Mouse (Mus musculus): Measurements from ENCODE around the gene Notch4. TPM values are rescaled to one million over a fixed set of nuclear protein-coding genes. Genes with fewer than 3 reads are reported as not detected.

Gene Notch4
- polyA plus RNA-seq (2012; rRNA removed), result 26.5 and 37.1 TPM in 2 replicates

GRCm38 (mm10) chr17:34564003-34564421 is at the start of gene Notch4:
Notch4 (plus strand) TSS chr17:34564268.

GRCm38 (mm10) chr17:34517252-34517651 is 46.8 kb upstream of the Notch4 start, which contains the start of gene Btnl6:
Btnl6 (minus strand) TSS chr17:34517352.

GRCm38 (mm10) chr17:34589681-34590101 is 25.6 kb downstream of the Notch4 start, which contains the start of gene Gpsm3:
Gpsm3 (plus strand) TSS chr17:34589806.

GRCm38 (mm10) chr17:34591029-34591993 is 27.2 kb downstream of the Notch4 start, which contains the start of gene Pbx2:
Pbx2 (plus strand) TSS chr17:34591266.

DNA sequence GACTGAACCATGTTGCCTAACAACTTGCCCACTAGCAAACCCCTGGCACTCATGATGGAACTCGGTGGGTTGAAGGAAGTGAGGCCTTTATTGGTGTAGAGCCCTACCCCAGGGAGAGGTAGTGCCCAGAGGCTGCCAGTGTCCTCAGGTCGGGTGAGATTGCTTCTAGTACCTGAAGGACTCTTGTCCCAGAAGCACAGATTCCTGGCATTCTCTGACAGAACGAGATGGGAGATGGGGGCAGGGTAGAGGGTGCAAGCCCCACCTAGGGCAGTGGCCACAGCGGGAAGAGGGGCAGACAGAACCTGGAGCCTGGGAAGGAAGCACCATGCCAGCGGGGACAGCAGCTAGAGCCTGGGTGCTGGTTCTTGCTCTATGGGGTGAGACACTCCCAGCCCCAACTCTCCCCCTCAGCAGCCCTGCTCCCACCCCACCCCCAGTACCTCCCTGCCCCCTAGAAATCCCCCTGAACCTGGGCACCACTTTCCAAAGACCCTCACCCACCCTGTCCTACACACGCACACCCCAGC is 33.6 kb downstream of the Notch4 start, which contains the start of gene Ager:
Gene Ager (plus strand): TSS at position 297 of the 530 bp plus-strand sequence.

GRCm38 (mm10) chr17:34603375-34604060 is 39.5 kb downstream of the Notch4 start, which contains the start of gene Rnf5:
Rnf5 (minus strand) TSS chr17:34603690.

DNA sequence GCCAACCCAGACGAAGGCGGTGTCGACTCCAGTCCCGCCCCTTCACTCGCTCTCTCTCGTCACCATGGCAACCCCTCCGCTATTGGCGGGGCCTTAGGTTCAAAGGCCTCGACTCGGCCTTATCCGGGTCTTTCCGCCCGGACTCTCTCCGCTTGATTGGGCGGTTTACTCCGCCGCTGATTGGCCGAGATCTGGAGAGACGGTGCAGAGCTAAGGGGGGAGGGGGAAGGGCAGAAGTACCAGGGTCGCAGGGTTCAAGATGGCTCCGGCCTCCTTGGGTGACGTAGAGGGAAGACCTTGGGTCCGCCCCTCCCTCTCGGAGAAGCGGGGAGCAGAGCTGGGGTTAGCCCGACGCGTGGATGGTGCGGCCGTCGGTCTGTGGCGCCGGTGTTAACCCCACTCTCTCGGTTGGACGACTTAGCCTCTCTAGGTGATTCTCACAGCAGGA is 40.0 kb downstream of the Notch4 start, which contains the start of gene Agpat1:
Gene Agpat1 (plus strand): TSS at position 202 of the 448 bp plus-strand sequence.

GRCm38 (mm10) chr17:34615871-34616270 is 51.8 kb downstream of the Notch4 start, which contains the start of gene Egfl8:
Egfl8 (minus strand) TSS chr17:34615971.

GRCm38 (mm10) chr17:34627943-34628643 is 64.0 kb downstream of the Notch4 start, which contains the start of gene Ppt2:
Ppt2 (minus strand) TSS chr17:34628510.

GRCm38 (mm10) chr17:34629221-34629751 is 65.2 kb downstream of the Notch4 start, which contains the start of gene Prrt1:
Prrt1 (plus strand) TSS chr17:34629533.

Other genes starting within 250 kb of the Notch4 start
- 0.03 and 0.08 TPM in 2 replicates for gene H2-Eb2, start 238.6 kb upstream of the Notch4 start, polyA plus RNA-seq (2012; rRNA removed)
- 0.79 and 1.3 TPM in 2 replicates for gene Btnl2, start 209.4 kb upstream of the Notch4 start, polyA plus RNA-seq (2012; rRNA removed)
- gene Btnl1, start 187.1 kb upstream of the Notch4 start, polyA plus RNA-seq (2012; rRNA removed), result 0.08 and 0.22 TPM in 2 replicates
- gene BC051142, start 165.4 kb upstream of the Notch4 start, polyA plus RNA-seq (2012; rRNA removed), result 0.84 and 0.85 TPM in 2 replicates
- gene Btnl4, start 87.0 kb upstream of the Notch4 start, polyA plus RNA-seq (2012; rRNA removed), result not detected in 2 replicates
- gene Btnl6, start 46.9 kb upstream of the Notch4 start, polyA plus RNA-seq (2012; rRNA removed), result not detected in 2 replicates
- gene Gpsm3, start 25.5 kb downstream of the Notch4 start, polyA plus RNA-seq (2012; rRNA removed), result 7.6 and 8.4 TPM in 2 replicates
- 74.1 and 89.9 TPM in 2 replicates for gene Pbx2, start 27.0 kb downstream of the Notch4 start, polyA plus RNA-seq (2012; rRNA removed)
- gene Ager, start 33.6 kb downstream of the Notch4 start, polyA plus RNA-seq (2012; rRNA removed), result 3.7 and 4.7 TPM in 2 replicates
- gene Rnf5, start 39.4 kb downstream of the Notch4 start, polyA plus RNA-seq (2012; rRNA removed), result 82.6 and 89.3 TPM in 2 replicates
- gene Agpat1, start 40.0 kb downstream of the Notch4 start, polyA plus RNA-seq (2012; rRNA removed), result 293 and 303 TPM in 2 replicates
- 3.9 and 5.0 TPM in 2 replicates for gene Egfl8, start 51.7 kb downstream of the Notch4 start, polyA plus RNA-seq (2012; rRNA removed)
- gene Ppt2, start 64.2 kb downstream of the Notch4 start, polyA plus RNA-seq (2012; rRNA removed), result 41.5 and 54.3 TPM in 2 replicates
- gene Prrt1, start 65.3 kb downstream of the Notch4 start, polyA plus RNA-seq (2012; rRNA removed), result 6.4 and 7.2 TPM in 2 replicates
- 2.6 and 5.9 TPM in 2 replicates for gene Fkbpl, start 80.5 kb downstream of the Notch4 start, polyA plus RNA-seq (2012; rRNA removed)
- gene Atf6b, start 82.9 kb downstream of the Notch4 start, polyA plus RNA-seq (2012; rRNA removed), result 121 and 125 TPM in 2 replicates
- 47.5 and 63.3 TPM in 2 replicates for gene Tnxb, start 106.3 kb downstream of the Notch4 start, polyA plus RNA-seq (2012; rRNA removed)
- gene C4b, start 179.6 kb downstream of the Notch4 start, polyA plus RNA-seq (2012; rRNA removed), result 35.2 and 35.5 TPM in 2 replicates
- 1.5 and 2.7 TPM in 2 replicates for gene Cyp21a1, start 240.3 kb downstream of the Notch4 start, polyA plus RNA-seq (2012; rRNA removed)

Measured in ovary, adult 2 months (tissue).